Mouse (Mus musculus): ENCODE measurements around the gene C1qtnf9.

The C1qtnf9 gene

GRCm38 (mm10) chr14:60751581-60751980 is 16.4 kb upstream of the C1qtnf9 start:
- no peak for DNase-seq (ENCODE audit: low read depth, low spot score)

- no peak for DNase-seq (ENCODE audit: low read depth, low spot score)
Observed at GRCm38 (mm10) chr14:60752892-60753800, 14.8 kb upstream of the C1qtnf9 start.

GRCm38 (mm10) chr14:60753801-60754126 is 14.2 kb upstream of the C1qtnf9 start:
- no peak for DNase-seq (ENCODE audit: low read depth, low spot score)

GRCm38 (mm10) chr14:60754656-60755055 is 13.3 kb upstream of the C1qtnf9 start:
- DNase-seq (ENCODE audit: low read depth, low spot score) = no peak

- DNase-seq (ENCODE audit: low read depth, low spot score) = no peak
Observed at GRCm38 (mm10) chr14:60756271-60756670, 11.7 kb upstream of the C1qtnf9 start.

- DNase-seq (ENCODE audit: low read depth, low spot score) = no peak
Observed at GRCm38 (mm10) chr14:60757265-60757664, 10.7 kb upstream of the C1qtnf9 start.

GRCm38 (mm10) chr14:60757722-60758121 is 10.2 kb upstream of the C1qtnf9 start:
- DNase-seq (ENCODE audit: low read depth, low spot score) = no peak

- no peak for DNase-seq (ENCODE audit: low read depth, low spot score)
Observed at GRCm38 (mm10) chr14:60759097-60759496, 8.8 kb upstream of the C1qtnf9 start.

GRCm38 (mm10) chr14:60761801-60762200 is 6.1 kb upstream of the C1qtnf9 start:
- no peak for DNase-seq (ENCODE audit: low read depth, low spot score)

- DNase-seq (ENCODE audit: low read depth, low spot score) = no peak
Observed at GRCm38 (mm10) chr14:60762754-60763153, 5.2 kb upstream of the C1qtnf9 start.

GRCm38 (mm10) chr14:60763746-60764145 is 4.2 kb upstream of the C1qtnf9 start:
- DNase-seq (ENCODE audit: low read depth, low spot score) = peak; percentile 40

- DNase-seq (ENCODE audit: low read depth, low spot score) = no peak
Observed at GRCm38 (mm10) chr14:60764526-60764925, 3.4 kb upstream of the C1qtnf9 start.

- peak; percentile 19 for DNase-seq (ENCODE audit: low read depth, low spot score)
Observed at GRCm38 (mm10) chr14:60765025-60765424, 2.9 kb upstream of the C1qtnf9 start.

GRCm38 (mm10) chr14:60769340-60769739 is 1.4 kb downstream of the C1qtnf9 start:
- no peak for DNase-seq (ENCODE audit: low read depth, low spot score)

- DNase-seq (ENCODE audit: low read depth, low spot score) = no peak
Observed at GRCm38 (mm10) chr14:60770594-60770993, 2.7 kb downstream of the C1qtnf9 start.

GRCm38 (mm10) chr14:60771057-60771456 is 3.1 kb downstream of the C1qtnf9 start:
- peak; percentile 16 for DNase-seq (ENCODE audit: low read depth, low spot score)

- no peak for DNase-seq (ENCODE audit: low read depth, low spot score)
Observed at GRCm38 (mm10) chr14:60773476-60773875, 5.5 kb downstream of the C1qtnf9 start.

GRCm38 (mm10) chr14:60776521-60776920 is 8.6 kb downstream of the C1qtnf9 start:
- no peak for DNase-seq (ENCODE audit: low read depth, low spot score)

- no peak for DNase-seq (ENCODE audit: low read depth, low spot score)
Observed at GRCm38 (mm10) chr14:60777485-60777919, 9.6 kb downstream of the C1qtnf9 start.

- no peak for DNase-seq (ENCODE audit: low read depth, low spot score)
Observed at GRCm38 (mm10) chr14:60779198-60779597, 11.3 kb downstream of the C1qtnf9 start.

GRCm38 (mm10) chr14:60782121-60782656 is 14.3 kb downstream of the C1qtnf9 start:
- no peak for DNase-seq (ENCODE audit: low read depth, low spot score)

- no peak for DNase-seq (ENCODE audit: low read depth, low spot score)
Observed at GRCm38 (mm10) chr14:60783196-60783595, 15.3 kb downstream of the C1qtnf9 start.

Data from skeletal muscle tissue, adult 2 months (tissue).